Mouse (Mus musculus): ENCODE results near the gene Pde2a.

DNA sequence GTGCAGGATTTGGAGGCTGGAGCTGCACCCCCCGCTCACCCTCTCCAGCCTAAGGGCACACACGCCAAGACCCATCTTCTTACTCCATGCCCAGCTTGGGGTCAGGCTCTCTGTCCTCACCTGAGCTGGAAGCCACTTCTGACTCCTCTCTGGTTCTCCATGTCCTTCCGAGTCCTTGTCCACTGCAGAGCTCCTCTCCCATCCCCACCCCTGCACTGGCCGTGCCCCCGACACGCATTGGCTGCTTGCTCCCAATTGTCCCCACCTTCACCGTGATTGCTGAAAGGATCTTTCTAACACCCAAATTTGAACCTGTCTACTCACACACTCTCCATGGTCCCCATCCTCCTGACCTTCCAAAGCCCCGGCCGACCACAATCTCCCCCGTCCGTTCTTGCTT is 40.1 kb downstream of the Pde2a start:
- TF ChIP-seq POLR2A (IDR thresholded peaks at IDR 0.05; ENCODE audit: borderline replicate concordance, control insufficient read depth, low read depth, low read length) = 0 out of 2 replicates have a peak, but pooled peaks have one; percentile 7
- no peak; the same call in 1 of the 2 replicates for TF ChIP-seq CTCF (IDR thresholded peaks at IDR 0.05; ENCODE audit: control insufficient read depth, insufficient read depth, low read length)
